Mouse (Mus musculus) thymus, adult 2 months (tissue): ENCODE measurements around the gene Acsbg1. TPM values are rescaled to one million over a fixed set of nuclear protein-coding genes. Genes with fewer than 3 reads are reported as not detected.

Source experiments
- DNase-seq: peaks from one replicate; pipeline ENCODE4 v3.0.0; 2021
- H3K27ac ChIP-seq: fragments of 200-500 bp; 2 replicates; pipeline ENCODE4 v1.5.1; 2012; ENCODE audit warnings: low read length, control low read depth; ENCODE audit not compliant: control insufficient read depth, insufficient read depth
- H3K27me3 ChIP-seq: fragments of 200-500 bp; 2 replicates; pipeline ENCODE4 v1.6.1; 2012; ENCODE audit warnings: mild to moderate bottlenecking, low read length, moderate library complexity, mixed read lengths; ENCODE audit not compliant: control insufficient read depth, insufficient read depth
- H3K36me3 ChIP-seq: fragments of 200-500 bp; 2 replicates; pipeline ENCODE4 v1.6.1; 2012; ENCODE audit warnings: mild to moderate bottlenecking, low read length, moderate library complexity; ENCODE audit not compliant: control insufficient read depth, insufficient read depth
- H3K4me1 ChIP-seq: fragments of 200-500 bp; replicated peaks from 2 replicates; pipeline ENCODE4 v1.6.1; 2012; ENCODE audit warnings: low read length; ENCODE audit not compliant: control insufficient read depth, insufficient read depth
- H3K4me3 ChIP-seq: fragments of 200-500 bp; 2 replicates; pipeline ENCODE4 v1.5.1; 2012; ENCODE audit warnings: mild to moderate bottlenecking, low read length, control low read depth, moderate library complexity; ENCODE audit not compliant: control insufficient read depth, insufficient read depth
- CTCF ChIP-seq: fragments of 200-500 bp; IDR thresholded peaks from 2 replicates; pipeline ENCODE4 v1.5.1; 2012; ENCODE audit warnings: mild to moderate bottlenecking, control low read depth, low read length, moderate library complexity, borderline replicate concordance; ENCODE audit not compliant: control insufficient read depth, poor library complexity, insufficient read depth; ENCODE audit errors: extremely low read depth
- POLR2A ChIP-seq: fragments of 200-500 bp; IDR thresholded peaks from 2 replicates; pipeline ENCODE4 v1.6.1; 2012; ENCODE audit warnings: mild to moderate bottlenecking, low read length, control low read depth, moderate library complexity; ENCODE audit not compliant: control insufficient read depth, poor library complexity, insufficient read depth; ENCODE audit errors: extremely low read depth
- WGBS: fragments of 180-500 bp; shearing (Covaris S2); methylation state at CpG from one replicate; pipeline ENCODE4 v1.1.7; 2018; 5-methylcytosine and 5-hydroxymethylcytosine counted together
- polyA plus RNA-seq: library from polyadenylated mRNA; depleted of rRNA; stranded (reverse); fragments of >200 nt; gene quantifications from 2 replicates; pipeline ENCODE4 v1.2.3, GENCODE M21; 2012

Acsbg1 gene
- polyA plus RNA-seq, 1 experiment: 4.1 TPM

DNA sequence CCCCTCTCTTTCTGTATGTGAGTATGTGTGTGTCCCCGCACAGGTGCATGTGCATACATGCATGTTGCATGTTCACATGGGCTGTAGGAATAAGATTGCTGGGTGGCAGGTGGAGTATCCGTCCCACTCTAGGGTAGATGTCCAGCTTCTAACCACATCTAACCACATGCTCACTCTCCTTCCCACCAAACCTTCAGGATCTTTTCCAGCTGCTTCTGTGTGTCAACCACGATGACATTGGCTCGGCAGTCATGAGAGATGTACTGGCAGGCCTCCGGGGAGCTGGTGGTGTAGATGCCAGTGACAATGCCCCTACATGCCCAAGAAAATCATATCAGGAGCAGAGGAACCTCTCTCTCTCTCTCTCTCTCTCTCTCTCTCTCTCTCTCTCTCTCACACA lies 34.4 kb downstream of the Acsbg1 start:
- H3K36me3 ChIP-seq: no peaks in the 10 kb centered on the region
- no peaks in the 10 kb centered on the region for H3K4me1 ChIP-seq
- DNase-seq: no peak
- H3K4me3 ChIP-seq: no peak overlapping the region
- H3K27me3 ChIP-seq: no peaks in the 10 kb centered on the region
- TF ChIP-seq POLR2A (no peak), CTCF (no peak)
- WGBS: 90% methylated on average over 5 of the region's 5 CpGs
- H3K27ac ChIP-seq: no peak overlapping the region

DNA sequence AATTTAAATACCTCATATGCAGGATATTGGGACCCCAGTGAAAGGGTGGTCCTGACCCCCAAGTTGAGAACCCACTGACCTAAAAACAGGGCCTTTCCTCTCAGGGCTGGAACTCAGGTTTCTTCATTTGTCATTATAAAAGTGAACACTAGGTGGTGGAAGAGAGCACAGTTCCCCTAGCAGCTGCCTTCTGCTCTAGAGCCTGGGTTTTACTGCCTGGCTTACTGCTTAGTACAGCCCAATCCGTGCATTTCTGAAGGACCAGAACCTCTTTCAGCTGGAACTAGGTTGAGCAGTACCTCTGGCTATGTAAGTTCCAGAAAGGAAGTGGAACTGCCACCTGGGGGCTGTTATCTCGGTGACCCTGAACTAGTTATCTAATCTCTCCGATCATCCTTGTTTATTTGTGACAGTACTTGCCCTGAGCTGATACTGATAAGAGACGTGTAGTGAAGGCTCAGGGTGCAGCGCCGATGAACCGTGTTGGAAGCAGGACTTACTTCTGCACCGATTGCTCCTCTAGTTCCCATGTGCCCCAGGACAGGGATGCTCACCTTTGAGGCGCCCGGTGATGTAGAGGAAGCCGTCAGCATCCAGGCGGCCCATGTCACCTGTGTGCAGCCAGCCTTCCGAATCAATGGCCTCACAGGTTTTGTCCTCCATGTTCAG lies 47.4 kb downstream of the Acsbg1 start:
- TF ChIP-seq CTCF (no peak), POLR2A (no peak)
- peak; percentile 17 for DNase-seq
- H3K27ac ChIP-seq: no peak overlapping the region
- no peak overlapping the region for H3K4me3 ChIP-seq
- no peaks in the 10 kb centered on the region for H3K36me3 ChIP-seq
- WGBS: 61% methylated on average over 13 of the region's 13 CpGs
- H3K4me1 ChIP-seq: peaks cover 9% of the 10 kb centered on the region
- H3K27me3 ChIP-seq: no peaks in the 10 kb centered on the region

GRCm38 (mm10) chr9:54612781-54613191 lies 48.9 kb downstream of the Acsbg1 start:
- H3K27ac ChIP-seq: no peak overlapping the region
- TF ChIP-seq POLR2A: no peak
- TF ChIP-seq CTCF: no peak
- H3K4me1 ChIP-seq: peaks cover 9% of the 10 kb centered on the region
- WGBS: 59% methylated on average over 5 of the region's 5 CpGs
- H3K36me3 ChIP-seq: no peaks in the 10 kb centered on the region
- H3K27me3 ChIP-seq: no peaks in the 10 kb centered on the region
- no peak overlapping the region for H3K4me3 ChIP-seq
- no peak for DNase-seq

- Histone ChIP-seq H3K27me3 (no peaks in the 10 kb centered on the region), H3K4me3 (no peak overlapping the region), H3K27ac (no peak overlapping the region), H3K36me3 (peaks cover 35% of the 10 kb centered on the region), H3K4me1 (no peaks in the 10 kb centered on the region)
- WGBS: 80% methylated on average over 4 of the region's 4 CpGs
- no peak for TF ChIP-seq POLR2A
- no peak for TF ChIP-seq CTCF
- peak; percentile 51 for DNase-seq
Observed at GRCm38 (mm10) chr9:54604886-54605285, 56.8 kb downstream of the Acsbg1 start.

- no peaks in the 10 kb centered on the region for H3K27me3 ChIP-seq
- H3K4me3 ChIP-seq: no peak overlapping the region
- H3K4me1 ChIP-seq: no peaks in the 10 kb centered on the region
- TF ChIP-seq CTCF (no peak), POLR2A (no peak)
- 92% methylated on average over 5 of the region's 5 CpGs for WGBS
- no peak for DNase-seq
- H3K27ac ChIP-seq: no peak overlapping the region
- peaks cover 39% of the 10 kb centered on the region for H3K36me3 ChIP-seq
Observed at GRCm38 (mm10) chr9:54604131-54604654, 57.5 kb downstream of the Acsbg1 start.

- Histone ChIP-seq H3K4me1 (no peaks in the 10 kb centered on the region), H3K27ac (no peak overlapping the region), H3K4me3 (no peak overlapping the region), H3K36me3 (peaks cover 50% of the 10 kb centered on the region), H3K27me3 (no peaks in the 10 kb centered on the region)
- 95% methylated on average over 7 of the region's 7 CpGs for WGBS
- DNase-seq: no peak
- TF ChIP-seq POLR2A (no peak), CTCF (no peak)
Observed at GRCm38 (mm10) chr9:54602916-54603315, 58.8 kb downstream of the Acsbg1 start.
